Mouse (Mus musculus) myocyte (in vitro differentiated cells): ENCODE results near the gene Prune1. TPM values are rescaled to one million over a fixed set of nuclear protein-coding genes. Genes with fewer than 3 reads are reported as not detected.

Source experiments
- H3K27me3 ChIP-seq: one replicate; pipeline ENCODE4 v1.6.1; 2011; ENCODE audit not compliant: control insufficient read depth, insufficient read depth, insufficient read length
- H3K36me3 ChIP-seq: one replicate; pipeline ENCODE4 v1.6.1; 2011; ENCODE audit not compliant: control insufficient read depth, insufficient read depth
- H3K4me2 ChIP-seq: one replicate; pipeline ENCODE4 v1.6.1; 2011; ENCODE audit warnings: low read depth, control low read depth
- H3K4me3 ChIP-seq: one replicate; pipeline ENCODE4 v1.5.1; 2011; ENCODE audit warnings: mild to moderate bottlenecking, control low read depth, moderate library complexity
- H3K79me2 ChIP-seq: one replicate; pipeline ENCODE4 v1.6.1; 2011; ENCODE audit not compliant: control insufficient read depth, insufficient read depth
- H3ac ChIP-seq: one replicate; pipeline ENCODE4 v1.6.1; 2011; ENCODE audit not compliant: control insufficient read depth, insufficient read length
- CEBPB ChIP-seq: IDR thresholded peaks from 2 replicates; pipeline ENCODE4 v1.6.1; 2011; ENCODE audit warnings: mild to moderate bottlenecking, moderate library complexity; ENCODE audit not compliant: poor library complexity, insufficient read depth, severe bottlenecking
- E2F4 ChIP-seq: IDR thresholded peaks from one replicate; pipeline ENCODE4 v1.6.1; 2011; ENCODE audit warnings: mild to moderate bottlenecking, control low read depth, moderate library complexity; ENCODE audit not compliant: insufficient read depth
- MAX ChIP-seq: IDR thresholded peaks from one replicate; pipeline ENCODE4 v1.6.1; 2011; ENCODE audit warnings: low read depth, mild to moderate bottlenecking, control low read depth
- MYOD1 ChIP-seq, 3 experiments: IDR thresholded peaks; one replicate each; pipeline ENCODE4 v1.6.1; 2011; ENCODE audit warnings: control low read depth in 2 of 3, low read depth in 2 of 3, mild to moderate bottlenecking in 2 of 3, moderate library complexity in 1 of 3; ENCODE audit not compliant: insufficient read length in 2 of 3, control insufficient read depth in 1 of 3
- MYOG ChIP-seq, 3 experiments: IDR thresholded peaks; one replicate each; pipeline ENCODE4 v1.6.1; 2011; ENCODE audit warnings: control low read depth in 2 of 3, low read depth in 2 of 3, mild to moderate bottlenecking in 2 of 3; ENCODE audit not compliant: insufficient read length in 2 of 3, control insufficient read depth in 1 of 3, insufficient read depth in 1 of 3
- POLR2A ChIP-seq: IDR thresholded peaks from one replicate; pipeline ENCODE4 v1.6.1; 2011; ENCODE audit warnings: low read depth, mild to moderate bottlenecking, control low read depth, moderate library complexity; ENCODE audit not compliant: insufficient read length
- POLR2AphosphoS2 ChIP-seq: IDR thresholded peaks from one replicate; pipeline ENCODE4 v1.6.1; 2011; ENCODE audit warnings: low read depth, control low read depth; ENCODE audit not compliant: insufficient read length
- REST ChIP-seq: IDR thresholded peaks from one replicate; pipeline ENCODE4 v1.6.1; 2011; ENCODE audit warnings: mild to moderate bottlenecking, control low read depth, moderate library complexity; ENCODE audit not compliant: insufficient read depth, insufficient read length
- SRF ChIP-seq: IDR thresholded peaks from one replicate; pipeline ENCODE4 v1.6.1; 2011; ENCODE audit warnings: low read depth; ENCODE audit not compliant: control insufficient read depth, insufficient read length
- TCF12 ChIP-seq: IDR thresholded peaks from one replicate; pipeline ENCODE4 v1.6.1; 2011; ENCODE audit warnings: mild to moderate bottlenecking, control low read depth; ENCODE audit not compliant: poor library complexity, insufficient read depth, severe bottlenecking
- TCF3 ChIP-seq: IDR thresholded peaks from one replicate; pipeline ENCODE4 v1.6.1; 2011; ENCODE audit warnings: low read depth, control low read depth; ENCODE audit not compliant: insufficient read length
- USF1 ChIP-seq: IDR thresholded peaks from one replicate; pipeline ENCODE4 v1.6.1; 2011; ENCODE audit warnings: low read depth, mild to moderate bottlenecking, control low read depth, moderate library complexity
- polyA plus RNA-seq: library from polyadenylated mRNA; unstranded; fragments of >200 nt; fragmentation: generic; extraction: Trizol; gene quantifications from one replicate; pipeline ENCODE4 v1.2.1, GENCODE M21; 2012; ENCODE audit warnings: missing spikeins

Gene Prune1
- polyA plus RNA-seq, 1 experiment: 43.1 TPM

DNA sequence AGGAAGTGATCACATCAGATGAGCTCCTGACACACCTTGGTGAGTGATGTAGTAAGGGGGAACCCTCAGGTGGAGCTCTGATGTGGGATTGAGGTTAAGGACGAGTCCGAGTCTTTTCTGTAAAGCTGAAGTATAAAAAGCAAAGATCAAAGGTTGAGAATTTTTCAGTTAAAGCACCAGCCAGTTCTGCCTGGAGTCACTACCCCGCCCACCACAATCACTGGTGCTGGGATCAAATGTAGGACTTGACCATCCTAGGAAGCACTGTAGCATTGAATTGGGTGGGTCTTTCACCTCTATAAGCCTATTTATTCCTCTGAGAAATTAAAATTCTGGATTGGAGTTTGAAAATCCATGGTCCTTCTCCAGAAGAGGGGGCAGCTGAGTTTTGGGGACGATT lies 9.2 kb upstream of the Prune1 start:
- Histone ChIP-seq H3K27me3 (no peaks in the 10 kb centered on the region), H3K79me2 (no peaks in the 10 kb centered on the region), H3K4me2 (no peak overlapping the region), H3ac (no peak overlapping the region), H3K4me3 (no peak overlapping the region), H3K36me3 (peaks cover 8% of the 10 kb centered on the region)
- no peak for TF ChIP-seq MAX
- TF ChIP-seq USF1: no peak
- TF ChIP-seq REST: no peak
- no peak for TF ChIP-seq E2F4
- TF ChIP-seq TCF3: no peak
- TF ChIP-seq TCF12: no peak
- no peak for TF ChIP-seq CEBPB
- no peak for TF ChIP-seq POLR2AphosphoS2
- TF ChIP-seq MYOG (IDR thresholded peaks at IDR 0.05; ENCODE audit: control insufficient read depth in 1 of 3, insufficient read depth in 1 of 3, insufficient read length in 2 of 3, low read depth in 2 of 3): no peak
- TF ChIP-seq SRF: no peak
- TF ChIP-seq MYOD1 (IDR thresholded peaks at IDR 0.05; ENCODE audit: control insufficient read depth in 1 of 3, insufficient read length in 2 of 3, low read depth in 2 of 3): no peak
- no peak for TF ChIP-seq POLR2A

DNA sequence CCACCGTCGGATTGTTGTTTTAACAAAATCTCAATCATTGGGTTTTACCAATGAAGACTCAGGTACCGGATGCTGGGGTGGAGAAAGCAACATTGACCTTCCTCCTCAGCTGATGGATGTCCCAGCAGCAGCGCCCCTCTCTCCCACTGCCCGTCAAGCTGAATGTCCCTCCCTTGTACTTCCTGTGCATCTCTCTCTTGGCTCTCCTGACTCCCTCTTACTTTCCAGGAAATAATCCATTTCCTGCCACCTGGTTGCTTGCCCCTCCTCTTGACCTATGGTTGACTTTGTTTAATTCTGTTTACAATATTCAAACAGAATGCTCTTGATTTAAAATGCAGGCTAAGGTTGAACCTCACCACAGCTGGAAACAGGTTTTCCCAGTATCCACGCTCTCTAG lies 8.3 kb upstream of the Prune1 start:
- Histone ChIP-seq H3ac (no peak overlapping the region), H3K27me3 (no peaks in the 10 kb centered on the region), H3K4me3 (no peak overlapping the region), H3K36me3 (peaks cover 6% of the 10 kb centered on the region), H3K79me2 (no peaks in the 10 kb centered on the region), H3K4me2 (no peak overlapping the region)
- TF ChIP-seq USF1: no peak
- no peak for TF ChIP-seq MAX
- no peak for TF ChIP-seq TCF12
- TF ChIP-seq POLR2A: no peak
- no peak for TF ChIP-seq TCF3
- TF ChIP-seq REST: no peak
- no peak for TF ChIP-seq MYOG (IDR thresholded peaks at IDR 0.05; ENCODE audit: control insufficient read depth in 1 of 3, insufficient read depth in 1 of 3, insufficient read length in 2 of 3, low read depth in 2 of 3)
- TF ChIP-seq MYOD1 (IDR thresholded peaks at IDR 0.05; ENCODE audit: control insufficient read depth in 1 of 3, insufficient read length in 2 of 3, low read depth in 2 of 3): no peak
- TF ChIP-seq POLR2AphosphoS2: no peak
- TF ChIP-seq CEBPB: no peak
- TF ChIP-seq SRF: no peak
- no peak for TF ChIP-seq E2F4

- no peak overlapping the region for H3K4me2 ChIP-seq
- no peak for TF ChIP-seq USF1
- no peaks in the 10 kb centered on the region for H3K36me3 ChIP-seq
- no peak overlapping the region for H3K4me3 ChIP-seq
- no peaks in the 10 kb centered on the region for H3K79me2 ChIP-seq
- H3ac ChIP-seq: no peak overlapping the region
- H3K27me3 ChIP-seq: no peaks in the 10 kb centered on the region
Measured at GRCm38 (mm10) chr3:95289419-95289818, 7.5 kb upstream of the Prune1 start.

DNA sequence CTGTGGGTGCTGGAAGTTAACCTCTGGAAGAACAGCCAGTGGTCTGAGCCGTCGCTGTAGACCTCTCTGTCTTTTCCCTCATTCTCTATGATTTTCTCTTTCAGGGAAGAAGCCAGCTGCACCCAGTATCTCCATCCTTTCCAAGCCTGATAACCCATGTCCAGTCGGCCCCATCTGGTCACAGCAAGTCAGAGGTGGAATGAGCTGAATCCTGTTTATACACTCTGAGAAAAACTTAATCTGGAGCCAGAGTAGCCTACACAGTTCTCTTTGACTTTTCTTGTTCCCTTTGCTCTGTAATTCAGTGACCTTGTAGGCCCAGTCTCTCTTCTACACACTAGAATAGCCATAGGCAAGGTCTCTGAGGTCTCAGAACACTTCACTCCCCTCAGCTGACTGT lies 5.7 kb upstream of the Prune1 start:
- no peak for TF ChIP-seq TCF12
- no peak for TF ChIP-seq TCF3
- TF ChIP-seq USF1: no peak
- TF ChIP-seq REST: no peak
- no peak for TF ChIP-seq POLR2AphosphoS2
- TF ChIP-seq POLR2A: no peak
- no peak for TF ChIP-seq E2F4
- no peak for TF ChIP-seq MYOG (IDR thresholded peaks at IDR 0.05; ENCODE audit: control insufficient read depth in 1 of 3, insufficient read depth in 1 of 3, insufficient read length in 2 of 3, low read depth in 2 of 3)
- no peak for TF ChIP-seq MAX
- no peak for TF ChIP-seq SRF
- Histone ChIP-seq H3K4me3 (no peak overlapping the region), H3K79me2 (peaks cover 6% of the 10 kb centered on the region), H3K4me2 (no peak overlapping the region), H3K27me3 (no peaks in the 10 kb centered on the region), H3ac (no peak overlapping the region), H3K36me3 (no peaks in the 10 kb centered on the region)

GRCm38 (mm10) chr3:95286510-95286909 lies 4.6 kb upstream of the Prune1 start:
- no peak for TF ChIP-seq POLR2A
- TF ChIP-seq E2F4: no peak
- TF ChIP-seq MYOD1 (IDR thresholded peaks at IDR 0.05; ENCODE audit: control insufficient read depth in 1 of 3, insufficient read length in 2 of 3, low read depth in 2 of 3): no peak
- TF ChIP-seq USF1: no peak
- TF ChIP-seq MAX: no peak
- TF ChIP-seq CEBPB: no peak
- no peak for TF ChIP-seq POLR2AphosphoS2
- no peak for TF ChIP-seq TCF3
- TF ChIP-seq MYOG (IDR thresholded peaks at IDR 0.05; ENCODE audit: control insufficient read depth in 1 of 3, insufficient read depth in 1 of 3, insufficient read length in 2 of 3, low read depth in 2 of 3): no peak
- no peak for TF ChIP-seq REST
- H3K4me3 ChIP-seq: no peak overlapping the region
- no peaks in the 10 kb centered on the region for H3K36me3 ChIP-seq
- no peaks in the 10 kb centered on the region for H3K27me3 ChIP-seq
- H3K79me2 ChIP-seq: peaks cover 14% of the 10 kb centered on the region
- no peak overlapping the region for H3ac ChIP-seq
- no peak overlapping the region for H3K4me2 ChIP-seq
